Mouse (Mus musculus): Measurements from ENCODE around the gene Ficd.

Gene Ficd

DNA sequence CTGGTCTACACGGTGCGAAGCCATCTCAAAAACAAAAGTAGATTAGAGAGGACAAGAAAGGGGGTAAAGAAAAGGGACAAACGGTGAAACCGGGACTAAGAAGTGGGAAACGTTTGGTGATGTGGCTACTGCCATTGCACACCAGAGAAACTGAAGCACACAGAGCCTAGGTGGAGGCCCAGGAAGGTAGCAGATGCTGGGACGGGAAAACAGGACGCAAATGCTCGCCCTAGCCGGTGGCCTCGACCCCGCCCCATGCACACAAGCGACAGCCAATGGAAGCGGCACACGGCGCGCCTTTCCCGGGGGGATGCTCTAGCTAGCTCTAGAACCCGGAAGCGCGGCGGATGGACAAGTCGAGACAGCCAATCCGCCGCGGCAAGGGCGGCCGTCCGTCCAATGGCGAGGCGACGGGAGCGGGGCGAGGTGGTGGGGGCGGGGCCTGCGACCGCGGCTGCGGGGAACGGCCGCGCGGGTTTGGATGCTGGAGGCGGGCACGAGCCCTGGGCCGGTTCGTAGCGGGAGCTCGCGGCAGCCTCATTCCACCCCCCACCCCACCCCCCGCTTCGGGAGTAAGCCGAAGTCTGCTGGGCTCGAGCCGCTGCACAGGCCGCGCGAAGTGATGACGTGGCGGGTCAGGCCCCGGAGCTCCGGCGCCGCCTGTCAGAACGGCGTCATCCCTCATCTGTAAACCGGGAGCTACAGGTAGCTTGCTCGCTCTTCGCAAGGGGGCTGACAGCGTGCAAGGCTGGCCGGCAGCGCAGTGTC is at the start of gene Ficd:
Gene Ficd (plus strand): TSS at position 459 of the 768 bp plus-strand sequence.
- peak; percentile 100 for DNase-seq (ENCODE audit: low spot score)

DNA sequence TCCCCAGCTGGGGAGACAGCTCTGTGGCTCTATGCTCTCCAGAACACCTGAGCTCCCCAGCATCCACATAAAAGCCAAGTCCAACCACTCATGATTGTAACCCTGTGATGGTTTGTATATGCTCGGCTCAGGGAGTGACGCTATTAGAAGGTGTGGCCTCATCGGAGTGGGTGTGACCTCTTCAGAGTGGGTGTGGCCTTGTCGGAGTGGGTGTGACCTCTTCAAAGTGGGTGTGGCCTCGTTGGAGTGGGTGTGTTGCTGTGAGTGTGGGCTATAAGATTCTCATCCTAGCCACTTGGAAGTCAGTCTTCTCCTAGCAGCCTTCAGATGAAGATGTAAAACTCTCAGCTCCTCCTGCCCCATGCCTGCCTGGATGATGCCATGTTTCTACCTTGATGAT is 48.1 kb upstream of the Ficd start:
- DNase-seq (ENCODE audit: low spot score): no peak

GRCm38 (mm10) chr5:113690069-113690548 is 45.5 kb upstream of the Ficd start:
- no peak for DNase-seq (ENCODE audit: low spot score)

GRCm38 (mm10) chr5:113690866-113691265 is 44.7 kb upstream of the Ficd start:
- DNase-seq (ENCODE audit: low spot score): no peak

- DNase-seq (ENCODE audit: low spot score): no peak
These were observed 42.3 kb upstream of the Ficd start for GRCm38 (mm10) chr5:113693196-113693755.

DNA sequence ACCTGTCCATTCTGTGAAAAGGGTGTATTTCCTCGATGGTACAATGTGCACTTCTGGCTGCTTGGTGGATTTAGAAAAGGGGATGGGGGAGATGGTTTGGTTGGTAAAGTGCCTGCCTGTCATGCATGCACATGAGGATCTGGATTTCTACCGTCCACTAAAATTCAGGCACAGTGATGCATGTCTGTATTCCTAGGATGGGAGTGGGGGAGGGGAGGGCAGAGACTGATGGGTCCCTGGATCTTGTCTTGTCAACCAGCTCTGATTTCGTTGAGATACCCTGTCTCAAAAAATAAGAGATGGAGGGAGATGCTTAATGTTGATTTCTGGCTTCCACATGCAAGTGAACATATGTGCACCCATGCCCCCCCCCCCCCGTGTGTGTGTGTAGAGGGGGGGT is 41.6 kb upstream of the Ficd start:
- peak; percentile 70 for DNase-seq (ENCODE audit: low spot score)

DNA sequence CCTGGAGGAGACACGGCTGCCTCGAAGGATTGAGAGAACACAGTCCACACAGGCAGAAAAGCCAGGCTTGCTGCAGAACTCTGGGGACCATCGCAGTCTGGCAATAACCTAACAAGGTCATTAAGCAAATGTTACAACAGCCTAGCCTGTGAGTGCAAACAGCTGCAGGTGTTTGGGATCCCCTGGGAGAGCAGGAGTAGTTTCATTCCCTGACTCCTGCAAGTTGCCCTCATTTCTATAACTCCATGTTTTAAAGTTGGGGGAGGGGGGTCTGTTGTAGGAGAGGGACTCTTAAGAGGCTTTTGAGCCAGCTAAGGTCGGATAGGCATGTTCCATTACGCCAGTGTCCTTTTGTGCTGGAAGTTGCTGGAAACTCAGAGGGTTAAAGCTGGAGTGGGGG is 41.2 kb upstream of the Ficd start:
- DNase-seq (ENCODE audit: low spot score): peak; percentile 86

GRCm38 (mm10) chr5:113700388-113701023 is 35.1 kb upstream of the Ficd start:
- DNase-seq (ENCODE audit: low spot score): no peak

DNA sequence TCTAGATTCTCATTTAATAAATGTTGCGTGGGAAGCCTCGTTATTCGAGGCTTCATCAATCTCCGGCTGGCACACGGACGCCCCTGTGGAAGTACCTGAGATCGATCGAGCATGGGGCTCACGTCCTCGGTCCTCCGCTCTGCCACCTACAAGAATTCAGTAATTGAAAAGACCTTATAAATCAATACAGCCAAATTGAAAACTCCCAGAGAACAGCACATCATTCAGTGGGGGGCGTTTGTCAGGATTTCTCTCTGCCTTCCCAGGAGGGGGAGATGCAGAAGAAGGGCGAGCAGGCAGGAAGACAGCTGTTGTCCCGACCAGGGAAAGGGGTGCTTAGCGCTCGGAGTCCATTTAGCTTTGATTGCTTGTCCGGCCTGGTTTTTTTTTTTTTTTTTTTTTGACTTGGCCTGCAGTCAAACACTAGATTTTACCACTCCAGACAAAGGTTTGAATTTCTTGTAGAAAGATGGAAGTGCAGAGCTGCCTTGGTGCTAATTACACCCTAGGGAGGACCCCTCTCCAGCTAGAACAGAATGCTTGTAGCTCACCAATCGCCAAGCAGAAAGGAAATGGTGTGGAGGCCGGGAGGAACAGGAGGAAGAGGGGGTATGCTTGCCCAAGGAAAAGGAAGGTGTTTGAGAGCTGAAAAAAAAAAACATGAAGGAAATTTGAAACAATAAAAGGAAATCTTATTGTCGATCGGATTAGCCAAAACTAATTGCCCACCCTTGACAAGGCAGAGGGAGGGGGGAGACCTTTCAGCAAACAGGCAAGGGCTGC is 31.6 kb upstream of the Ficd start:
- no peak for DNase-seq (ENCODE audit: low spot score)

GRCm38 (mm10) chr5:113712861-113713260 is 22.7 kb upstream of the Ficd start:
- no peak for DNase-seq (ENCODE audit: low spot score)

GRCm38 (mm10) chr5:113716581-113717388 is 18.8 kb upstream of the Ficd start:
- DNase-seq (ENCODE audit: low spot score): peak; percentile 53

- DNase-seq (ENCODE audit: low spot score): no peak
These were observed 16.4 kb upstream of the Ficd start for GRCm38 (mm10) chr5:113719221-113719661.

GRCm38 (mm10) chr5:113722224-113723013 is 13.2 kb upstream of the Ficd start:
- peak; percentile 39 for DNase-seq (ENCODE audit: low spot score)

GRCm38 (mm10) chr5:113723567-113724237 is 11.9 kb upstream of the Ficd start:
- DNase-seq (ENCODE audit: low spot score): no peak

DNA sequence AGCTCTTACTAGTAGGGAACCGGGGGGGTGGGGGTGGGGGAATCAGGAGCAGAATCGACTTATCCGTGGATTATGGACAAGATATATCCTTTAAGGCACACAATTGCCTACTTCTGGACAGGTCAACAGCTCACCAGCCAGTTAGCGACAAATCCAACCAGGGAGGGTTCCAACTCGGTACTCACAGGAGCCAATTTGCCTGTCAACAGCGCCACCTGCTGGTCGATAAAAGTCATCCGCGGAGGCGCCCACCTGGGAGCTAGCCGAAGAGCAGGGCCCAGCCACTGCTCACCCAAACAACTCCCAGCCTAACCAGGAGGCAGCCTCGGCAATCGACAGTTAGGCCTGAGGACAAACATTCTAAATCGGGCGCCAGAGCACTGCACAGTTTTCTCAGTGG is 11.2 kb upstream of the Ficd start, which contains the start of gene 1700069L16Rik:
Gene 1700069L16Rik (minus strand): TSS at position 327 of the 400 bp plus-strand sequence.
- DNase-seq (ENCODE audit: low spot score): peak; percentile 87

- DNase-seq (ENCODE audit: low spot score): no peak
These were observed 10.2 kb upstream of the Ficd start for GRCm38 (mm10) chr5:113725417-113725816.

GRCm38 (mm10) chr5:113726618-113727017 is 9.0 kb upstream of the Ficd start:
- DNase-seq (ENCODE audit: low spot score): peak; percentile 57

DNA sequence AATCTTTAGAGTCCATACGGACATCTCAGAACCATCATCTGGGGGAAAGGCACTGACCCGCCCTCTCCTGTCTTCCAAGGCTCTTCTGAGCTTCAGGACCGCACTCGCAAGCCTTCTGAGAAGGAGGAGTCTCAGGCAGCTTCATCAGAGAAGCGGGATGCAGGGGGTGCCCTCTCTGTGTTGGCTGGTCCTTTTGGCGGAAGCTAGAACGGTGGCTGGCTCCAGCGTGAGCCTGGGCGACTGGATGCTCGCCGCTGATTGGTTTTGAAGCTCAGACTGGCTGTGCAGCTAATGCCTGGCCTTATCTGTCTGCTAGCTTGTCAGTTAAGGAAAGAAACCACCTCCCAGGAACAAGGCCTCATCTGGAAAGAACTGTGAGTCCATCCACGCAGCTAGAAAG is 8.4 kb upstream of the Ficd start:
- no peak for DNase-seq (ENCODE audit: low spot score)

DNA sequence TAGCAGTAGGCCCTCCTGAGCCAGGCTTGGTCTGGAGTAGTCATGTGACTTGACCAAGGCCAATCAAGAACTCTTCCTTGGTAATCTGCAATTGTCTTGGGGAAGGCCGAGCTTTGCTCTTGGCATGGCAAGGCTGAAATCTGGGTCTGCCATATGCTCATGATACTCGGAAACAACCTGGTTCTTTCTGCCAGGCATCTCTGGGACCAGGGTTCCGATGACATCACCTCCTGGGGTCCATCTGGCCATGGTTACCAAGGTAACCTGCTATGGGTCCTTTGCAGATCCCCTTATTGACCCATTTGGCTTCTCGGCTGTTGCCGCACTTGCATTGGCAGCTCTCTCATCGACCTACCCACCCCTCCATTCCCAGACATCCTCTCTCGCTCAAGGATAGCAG is 7.6 kb upstream of the Ficd start:
- no peak for DNase-seq (ENCODE audit: low spot score)

GRCm38 (mm10) chr5:113728691-113729090 is 6.9 kb upstream of the Ficd start:
- no peak for DNase-seq (ENCODE audit: low spot score)
